Mouse (Mus musculus) hematopoietic stem cell, adult 5-6 weeks (primary cell): ENCODE measurements at regions not wholly inside any gene's neighbourhood (a gene's known extent, or its start where the extent isn't known, plus 50 kb on each side); places are given as distances from the start of the nearest gene placed in this dataset.

Experiments used
- ATAC-seq, 2 experiments: fragments of 125-278 bp in 1 of 2; replicated peaks in 1 of 2; 2 replicates each; pipeline ENCODE4 v1.8.0; 2016 to 2017; ENCODE audit warnings: inconsistent platforms in 2 of 2, mild to moderate bottlenecking in 2 of 2, moderate number of reproducible peaks in 2 of 2, low read depth in 1 of 2, moderate TSS enrichment in 1 of 2; ENCODE audit not compliant: low FRiP score in 2 of 2, poor library complexity in 2 of 2, severe bottlenecking in 2 of 2, insufficient read depth in 1 of 2, low TSS enrichment in 1 of 2

DNA sequence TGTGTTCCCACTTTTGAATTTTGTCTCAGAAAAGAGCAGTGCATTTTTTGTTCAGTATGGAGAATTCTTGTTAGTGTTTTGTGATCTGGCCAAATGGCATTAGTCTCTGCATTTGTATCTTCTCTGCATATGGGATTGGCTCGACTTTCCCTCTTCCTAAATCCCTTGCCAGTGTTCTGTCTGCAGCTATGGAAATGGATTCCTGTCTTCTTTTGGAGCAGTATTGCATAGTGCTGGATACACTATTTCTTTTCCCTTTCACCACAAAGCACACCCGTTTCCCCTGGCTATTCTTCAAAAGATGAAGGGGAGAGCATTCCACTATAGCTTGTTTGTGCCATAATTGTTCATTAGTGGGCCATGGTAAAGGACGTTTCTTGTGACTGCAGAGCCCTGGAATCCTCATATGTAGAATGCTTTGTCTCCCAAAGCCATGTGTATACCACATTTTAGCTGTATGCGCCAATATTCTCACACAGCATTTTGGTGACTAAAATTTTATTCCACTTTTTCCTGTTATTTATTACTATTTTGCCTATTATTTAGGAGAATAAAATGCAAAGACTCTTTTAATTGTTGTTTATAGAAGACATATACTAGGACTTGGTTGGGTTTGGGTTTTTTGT is 197.8 kb downstream of the Hs3st1 start:
- no peak for ATAC-seq

DNA sequence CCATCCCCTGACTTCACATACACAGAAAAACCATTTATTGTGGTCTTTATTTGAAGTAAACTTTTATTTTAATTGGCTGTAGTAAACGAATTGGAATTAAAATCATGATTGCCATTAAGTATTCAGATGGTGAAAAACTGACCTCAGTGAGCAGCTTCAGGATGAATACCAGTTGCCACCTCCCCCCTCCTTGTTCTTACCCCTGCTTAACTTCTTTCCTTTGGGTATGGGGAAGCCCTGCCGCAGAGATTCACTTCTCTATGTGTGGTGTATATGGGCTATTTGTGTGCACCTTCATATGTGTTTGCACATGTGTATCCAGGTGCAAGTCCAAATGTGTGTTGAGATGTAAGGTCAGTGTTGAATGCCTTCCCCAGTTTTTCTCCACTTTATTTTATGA is 218.2 kb downstream of the Hs3st1 start:
- ATAC-seq: no peak

DNA sequence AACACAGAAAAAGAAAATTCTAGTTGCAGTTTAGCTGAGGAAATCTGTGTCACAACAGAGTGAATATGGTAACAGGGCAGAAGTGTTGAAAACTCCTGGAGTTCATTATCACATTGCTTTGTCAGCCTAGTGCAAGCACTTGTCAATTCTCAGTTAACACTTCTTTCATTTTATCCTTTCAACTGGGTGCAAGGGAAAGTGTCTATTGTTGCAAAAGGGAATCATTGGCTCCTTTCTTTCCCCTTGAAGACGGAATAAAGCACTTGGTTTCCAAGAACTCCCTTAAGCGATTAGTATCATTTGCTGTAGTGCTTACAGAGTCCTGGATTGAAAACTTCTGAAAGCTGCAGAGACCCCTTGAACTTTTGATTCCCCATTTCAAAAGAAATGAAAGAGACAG is 218.9 kb downstream of the Hs3st1 start:
- ATAC-seq: no peak

DNA sequence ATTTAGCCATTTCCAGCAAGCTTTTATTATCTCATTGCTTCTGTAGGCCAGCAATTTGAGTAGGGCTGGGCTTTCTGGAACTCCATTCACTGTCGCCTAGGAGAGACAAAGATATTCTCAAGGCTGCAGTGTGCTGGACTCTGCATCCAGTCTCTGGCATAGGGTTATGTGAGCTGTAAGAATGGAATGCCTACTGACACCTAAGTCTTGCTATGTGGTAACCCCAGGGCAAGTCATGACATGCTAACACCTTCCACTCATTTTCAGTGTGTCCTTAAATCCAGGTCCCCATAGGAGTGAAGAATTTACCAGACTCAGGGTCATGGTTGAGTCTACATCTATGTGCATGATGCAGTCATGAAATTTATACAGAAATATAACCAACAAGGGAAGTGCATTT is 245.0 kb downstream of the Hs3st1 start:
- no peak for ATAC-seq

DNA sequence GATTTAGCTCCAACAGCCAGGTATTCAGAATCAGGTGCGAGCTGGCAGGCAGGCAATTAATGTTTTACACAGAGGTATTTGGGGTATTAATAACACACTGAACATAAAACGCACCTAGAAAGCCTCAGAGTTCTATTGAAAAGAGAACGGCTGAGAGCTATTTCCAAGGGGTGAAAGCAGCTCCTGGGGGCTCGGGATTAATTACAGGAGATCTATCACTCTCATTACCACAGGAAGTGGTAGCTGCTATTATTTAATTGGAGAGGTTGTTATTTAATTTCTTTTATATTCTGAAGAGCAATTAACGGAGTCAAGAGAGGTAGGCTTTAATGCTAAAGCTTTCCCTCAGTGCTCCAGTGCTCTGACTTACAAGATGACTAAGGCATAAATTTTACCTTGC is 272.5 kb downstream of the Hs3st1 start:
- no peak for ATAC-seq

DNA sequence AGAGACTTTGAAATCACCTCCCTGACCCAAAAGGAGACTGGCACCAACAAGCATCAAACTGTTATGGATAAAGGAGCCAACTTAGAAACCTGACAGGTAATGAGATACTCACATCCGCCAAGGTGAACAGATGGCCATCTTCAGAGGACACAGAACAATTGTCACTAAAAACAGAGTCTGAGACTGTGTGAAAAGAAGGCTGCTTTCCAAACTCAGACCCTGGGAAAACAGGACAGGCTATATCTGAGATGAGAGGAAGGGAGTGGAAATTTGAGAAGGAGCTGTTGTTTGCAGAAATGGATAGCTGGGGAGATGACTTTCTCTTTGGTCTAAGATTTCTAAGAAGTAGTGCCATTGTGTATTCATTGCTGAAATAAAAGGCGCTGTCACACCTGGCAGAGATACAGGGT is 297.2 kb downstream of the Hs3st1 start:
- no peak for ATAC-seq

DNA sequence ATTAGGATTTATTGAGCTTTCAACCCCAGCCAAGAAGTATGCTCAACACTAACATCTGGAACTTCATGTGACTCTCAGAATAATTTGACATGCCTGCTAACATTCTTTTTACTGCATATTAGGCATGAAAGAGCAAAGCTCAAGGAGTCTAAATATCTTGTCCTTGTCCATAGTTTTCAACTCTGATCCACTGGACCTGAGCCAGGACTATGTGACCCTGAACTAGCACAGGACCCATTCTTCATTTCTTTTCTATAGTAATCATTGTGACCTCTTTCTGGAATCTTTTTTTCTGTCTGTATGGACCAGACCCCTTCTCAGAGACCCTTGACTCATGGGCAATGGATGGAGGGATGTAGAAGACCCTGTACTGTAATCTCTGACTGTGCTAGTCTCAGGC is 301.6 kb downstream of the Hs3st1 start:
- no peak for ATAC-seq

DNA sequence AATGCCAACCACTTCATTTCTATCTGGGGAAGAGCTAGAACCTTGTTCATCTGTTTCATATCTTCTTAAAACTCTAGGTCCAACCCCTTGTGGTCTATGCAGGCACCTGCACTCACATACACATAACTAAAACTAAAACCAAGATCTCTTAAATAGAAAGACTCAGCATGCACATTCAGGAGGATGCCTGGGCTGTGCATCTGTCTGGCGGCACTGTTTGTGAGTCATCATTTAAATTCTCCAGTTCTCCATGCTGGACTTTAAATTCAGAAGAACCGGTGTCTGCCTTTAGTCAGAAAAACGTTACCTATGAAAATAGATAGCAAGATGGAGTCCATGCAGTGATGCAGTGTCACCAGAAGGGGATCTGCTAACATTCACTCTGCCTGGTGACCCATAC is 314.5 kb downstream of the Hs3st1 start:
- ATAC-seq: no peak

DNA sequence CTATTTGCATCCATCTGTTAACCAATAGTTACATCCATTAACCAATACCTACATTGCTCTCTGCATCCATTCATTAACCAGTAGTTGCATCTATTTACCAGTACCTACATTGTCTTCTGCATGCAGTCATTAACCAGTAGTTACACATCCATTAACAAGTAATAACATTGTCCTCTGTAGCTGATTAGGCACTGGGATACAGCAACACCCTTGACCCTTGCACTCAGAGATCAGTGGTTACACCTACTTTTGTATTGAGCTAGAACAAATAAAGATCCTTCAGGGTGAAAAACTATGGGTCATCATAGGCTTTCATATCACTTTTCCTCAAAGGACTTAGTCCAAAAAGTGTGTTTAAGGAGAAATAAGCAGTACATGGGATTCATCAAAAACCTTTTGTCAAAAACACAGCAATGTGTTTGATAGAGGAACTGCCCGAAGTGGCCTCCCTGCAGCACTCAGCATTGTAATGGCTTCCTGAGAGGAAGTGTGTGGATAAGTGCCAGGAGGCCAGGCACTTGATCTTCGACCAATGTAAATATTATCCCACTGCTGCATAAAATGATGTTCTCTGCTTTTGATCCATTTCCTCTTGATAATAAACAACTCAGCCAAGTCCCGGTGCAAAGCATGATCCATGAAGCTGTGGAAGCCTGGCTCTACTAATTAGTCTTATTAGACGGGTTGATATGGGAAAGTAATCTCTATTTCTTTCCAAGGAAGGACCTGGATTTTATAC is 317.6 kb downstream of the Hs3st1 start:
- peak; percentile 82 to 94 for ATAC-seq

DNA sequence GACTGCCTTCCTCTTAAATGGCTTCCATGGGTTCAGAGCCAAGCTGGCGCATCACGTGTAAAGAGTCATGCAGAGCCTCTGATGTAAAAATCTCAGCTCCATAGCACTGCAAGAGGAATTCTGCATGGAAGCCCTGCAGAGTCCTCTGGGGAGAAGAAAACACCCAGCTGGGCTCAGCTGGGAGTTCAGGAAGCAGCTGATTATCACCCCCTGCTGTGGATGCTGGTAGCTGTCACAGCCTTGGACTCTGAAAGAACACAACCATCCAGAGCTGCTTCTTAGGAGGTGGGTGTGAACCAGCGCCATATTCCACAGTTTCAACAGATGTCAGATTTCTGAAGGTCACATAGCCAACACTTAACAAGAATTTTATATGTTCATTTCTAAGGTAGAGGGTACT is 329.2 kb downstream of the Hs3st1 start:
- ATAC-seq: no peak

DNA sequence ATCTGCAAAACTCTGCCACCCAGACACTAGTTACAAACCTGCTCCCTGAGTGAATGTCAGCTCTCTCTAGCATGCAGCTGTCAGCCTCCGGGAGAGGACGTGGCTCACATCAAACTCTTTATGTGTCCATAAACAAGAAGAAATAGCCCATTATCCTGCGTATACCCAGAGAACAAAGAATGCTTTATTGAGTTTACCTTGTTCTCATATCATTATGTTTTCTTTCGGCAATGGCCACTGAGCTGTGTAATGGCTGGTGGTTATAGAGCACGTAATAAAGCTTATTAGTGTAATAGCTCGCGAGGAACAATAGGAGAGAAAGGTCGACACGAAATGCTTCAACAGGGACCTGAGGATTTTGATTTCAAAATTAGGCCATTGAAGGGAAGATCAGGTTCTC is 331.6 kb downstream of the Hs3st1 start:
- no peak for ATAC-seq

DNA sequence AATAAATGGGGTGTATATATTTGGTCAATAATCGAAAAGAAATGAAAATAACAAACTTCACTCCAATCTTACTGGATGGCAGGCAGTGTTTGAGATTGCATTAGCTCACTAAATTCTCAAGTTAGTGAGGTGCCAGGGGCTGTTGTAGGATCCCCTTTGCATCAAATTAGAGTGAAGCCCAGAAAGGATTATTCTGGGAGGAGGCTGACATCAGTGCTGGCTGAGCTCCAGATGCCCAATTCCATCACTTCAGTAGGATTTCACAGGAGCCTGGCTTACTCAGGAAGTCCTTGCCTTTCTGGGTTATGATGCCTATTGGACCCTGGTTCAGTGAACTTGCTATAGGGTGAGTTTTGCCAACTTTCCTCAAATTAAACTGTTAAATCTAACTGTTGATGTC is 336.5 kb downstream of the Hs3st1 start:
- ATAC-seq: no peak

DNA sequence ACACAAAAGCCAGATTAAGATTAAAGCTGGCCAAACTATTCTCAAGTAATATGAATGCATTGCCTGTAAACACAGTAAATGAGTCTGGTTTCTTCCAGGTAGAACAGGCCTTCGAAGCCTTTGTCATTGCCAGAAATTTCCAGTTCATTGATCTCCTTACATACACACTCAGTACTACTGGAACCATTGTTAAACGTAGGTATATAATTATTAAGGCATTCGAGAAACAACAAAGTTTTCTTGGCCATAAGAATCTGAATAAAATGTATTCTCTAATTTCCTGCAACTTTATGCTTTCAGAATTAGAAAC is 337.5 kb downstream of the Hs3st1 start:
- ATAC-seq: no peak

DNA sequence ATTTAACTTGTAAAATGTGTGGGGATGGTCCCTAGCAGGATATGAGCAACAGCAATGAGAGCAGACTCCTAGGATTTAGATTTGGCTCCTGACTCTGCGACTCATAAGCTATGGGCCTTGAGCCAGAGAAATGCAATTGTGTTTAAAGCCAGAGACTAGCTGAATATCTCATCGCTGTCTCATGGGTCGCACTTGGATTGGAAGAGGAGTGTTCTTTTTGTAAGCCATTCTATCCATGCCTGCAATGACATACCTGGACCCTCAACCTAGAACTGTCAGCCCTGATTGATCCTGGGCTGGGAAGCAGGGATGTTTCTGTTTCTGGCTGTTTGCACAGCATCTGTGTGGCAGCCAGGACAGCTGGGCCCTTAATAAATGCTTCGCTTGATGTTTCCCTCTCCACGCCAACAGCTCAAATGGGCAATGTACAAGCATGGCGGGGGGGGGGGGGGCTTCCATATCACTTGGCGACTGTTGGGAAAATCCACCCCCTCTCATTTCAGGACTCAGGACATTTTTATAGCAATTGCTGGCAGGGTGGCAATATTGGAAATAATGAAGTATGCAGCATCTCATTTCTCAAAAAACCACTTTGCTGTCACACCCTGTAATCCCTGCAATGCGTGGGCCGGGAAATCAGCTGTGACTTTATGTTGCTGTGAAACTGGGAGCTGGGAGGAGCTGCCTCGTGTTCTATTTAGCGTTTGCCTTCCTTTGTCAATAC is 338.0 kb downstream of the Hs3st1 start:
- ATAC-seq: no peak

DNA sequence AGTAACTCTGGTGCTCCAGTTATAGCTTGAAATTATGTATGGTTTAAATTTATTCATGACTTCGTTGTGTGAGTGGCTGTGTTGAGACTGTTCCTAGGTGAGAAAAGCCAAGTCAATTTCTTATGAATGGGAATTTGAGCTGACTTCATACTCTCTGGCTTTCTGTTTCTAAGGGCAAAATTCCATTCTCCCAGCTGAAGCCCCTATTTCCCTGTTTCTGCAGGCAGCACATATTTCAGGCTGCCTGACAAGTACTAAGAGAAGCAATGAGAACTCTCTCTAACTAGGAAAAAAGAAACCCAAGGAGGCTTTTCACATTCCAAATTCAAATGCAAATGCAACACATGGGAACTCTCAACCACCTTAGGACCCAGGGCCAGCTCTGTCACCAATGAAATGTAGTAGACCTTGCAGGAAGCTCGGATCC is 338.7 kb downstream of the Hs3st1 start:
- no peak for ATAC-seq

DNA sequence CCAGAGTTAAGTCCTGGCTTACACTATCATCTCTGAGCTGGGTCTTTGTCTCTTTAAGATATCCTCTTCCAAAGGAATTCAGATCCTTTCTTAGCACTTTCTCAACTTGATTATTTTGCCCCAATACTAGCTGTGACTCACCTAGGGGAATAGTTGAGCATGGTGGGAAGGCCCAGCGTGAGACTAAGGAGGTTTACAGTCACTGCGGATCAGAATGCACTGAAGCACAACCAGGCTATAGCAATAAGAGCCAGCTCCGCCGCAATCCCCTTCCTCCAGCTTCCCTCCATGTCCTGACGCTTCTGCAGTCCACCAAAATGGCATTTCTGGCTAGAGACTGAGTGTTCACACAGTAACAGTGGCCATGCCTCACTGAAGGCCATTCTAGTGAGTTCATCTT is 342.5 kb downstream of the Hs3st1 start:
- ATAC-seq: no peak

DNA sequence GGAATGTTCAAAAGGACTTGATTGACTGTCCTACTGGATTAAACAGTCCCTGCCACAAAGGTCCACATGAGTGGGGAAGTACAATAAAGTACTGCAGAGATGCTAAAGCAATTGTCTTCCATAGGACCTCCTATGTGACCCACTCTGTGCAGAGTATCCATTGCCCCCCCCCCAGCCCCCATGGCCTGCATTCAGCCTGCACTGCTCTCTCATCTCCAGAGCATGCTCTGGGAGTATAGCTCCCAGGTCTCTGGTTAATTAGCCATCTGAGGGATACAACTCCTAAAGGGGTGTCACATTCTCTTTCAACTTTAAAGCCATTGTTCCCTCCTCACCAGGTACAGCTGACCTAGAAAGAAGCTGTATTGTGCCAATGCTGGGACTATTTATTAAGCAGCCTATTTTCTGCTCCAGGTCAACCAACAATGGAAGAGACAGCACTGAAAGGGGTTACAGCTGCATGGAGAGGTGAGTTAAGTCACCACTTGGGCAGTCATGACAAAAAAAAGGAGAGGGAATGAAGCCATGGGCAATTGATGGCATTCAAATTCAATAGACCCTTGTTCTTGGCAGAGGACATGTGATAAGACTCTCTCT is 364.8 kb downstream of the Hs3st1 start:
- ATAC-seq: no peak

DNA sequence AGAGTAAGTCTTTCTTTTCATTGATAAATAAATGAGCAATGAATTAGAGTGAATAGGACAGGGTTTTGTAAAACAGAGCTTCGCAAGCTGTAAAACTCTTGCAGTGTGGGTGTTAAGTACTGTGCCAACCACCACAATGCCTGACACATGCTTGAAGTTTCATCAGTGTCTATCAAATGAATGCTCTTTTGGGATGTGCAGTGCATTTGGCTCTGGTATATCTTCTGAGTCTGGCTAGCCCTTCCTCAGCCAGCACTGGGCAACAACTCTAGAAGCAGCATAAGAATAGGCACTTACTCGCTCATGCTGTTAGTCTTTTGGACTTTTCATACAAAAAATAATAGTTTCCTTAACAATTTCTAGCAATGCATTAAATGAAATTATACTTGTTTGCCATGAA is 370.9 kb downstream of the Hs3st1 start:
- ATAC-seq: no peak
